Mouse (Mus musculus) urinary bladder, postnatal 10 days (tissue): ENCODE measurements around the gene 4933406M09Rik.
A peak's percentile ranks its signal among the peaks of the same experiment; 100 is the strongest.

Experiments used
- DNase-seq: peaks from one replicate; pipeline ENCODE4 v3.0.0; 2022; ENCODE audit warnings: low spot score

4933406M09Rik gene

DNA sequence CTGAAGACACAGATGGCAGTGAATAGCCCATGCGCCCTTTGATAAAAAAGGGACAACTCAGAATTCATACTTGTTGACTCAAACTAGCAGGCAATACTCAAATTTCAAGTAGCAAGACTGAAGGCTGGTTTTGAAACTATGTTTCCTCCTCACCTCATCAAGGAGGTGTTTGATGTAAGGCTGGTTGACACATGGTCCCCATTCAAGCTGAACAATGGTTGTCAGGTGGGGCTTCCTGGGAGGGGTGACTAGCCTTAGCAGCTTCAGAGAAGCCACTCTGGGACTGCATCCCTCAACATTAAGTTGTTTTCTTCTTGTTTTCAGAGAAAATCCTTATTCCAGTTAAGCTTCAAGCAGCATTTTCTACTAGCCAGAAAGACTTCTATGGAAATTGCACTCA is at the start of gene 4933406M09Rik:
Gene 4933406M09Rik (plus strand): TSS at position 275 of the 400 bp plus-strand sequence.
- no peak for DNase-seq

DNA sequence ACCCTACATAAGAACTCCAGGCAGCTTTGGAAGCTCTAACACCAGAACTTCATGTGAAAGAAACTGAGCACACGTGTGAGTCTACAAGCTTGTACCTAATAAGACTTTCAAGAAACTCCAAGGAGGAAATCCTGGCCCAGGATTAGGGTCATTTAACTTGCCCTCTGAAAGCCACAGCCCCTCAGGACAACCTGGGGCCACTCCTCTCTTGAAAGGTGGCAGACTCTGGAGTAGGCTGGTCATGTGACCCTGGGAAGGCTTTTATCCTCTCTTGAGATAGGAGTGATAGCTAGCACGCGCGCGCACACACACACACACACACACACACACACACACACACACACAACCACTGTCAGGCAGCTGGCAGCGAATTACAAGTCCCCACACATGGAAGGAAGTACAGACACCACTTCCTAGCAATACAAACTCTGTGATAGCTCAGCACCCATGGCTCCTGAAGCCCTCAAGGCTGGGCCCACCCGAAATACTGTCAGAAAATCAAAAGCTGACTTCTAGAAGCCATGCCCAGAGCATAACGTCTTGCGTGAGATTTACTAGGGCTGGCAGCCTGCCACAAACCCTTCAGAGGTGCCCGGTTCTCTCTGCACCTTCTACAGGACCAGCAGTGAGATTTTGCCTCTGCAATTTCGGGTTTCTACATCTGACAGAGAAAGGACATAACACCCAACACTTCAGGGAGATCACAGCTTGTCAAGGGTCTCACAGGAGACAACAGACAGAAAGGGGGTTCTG is 48.6 kb upstream of the 4933406M09Rik start:
- no peak for DNase-seq

DNA sequence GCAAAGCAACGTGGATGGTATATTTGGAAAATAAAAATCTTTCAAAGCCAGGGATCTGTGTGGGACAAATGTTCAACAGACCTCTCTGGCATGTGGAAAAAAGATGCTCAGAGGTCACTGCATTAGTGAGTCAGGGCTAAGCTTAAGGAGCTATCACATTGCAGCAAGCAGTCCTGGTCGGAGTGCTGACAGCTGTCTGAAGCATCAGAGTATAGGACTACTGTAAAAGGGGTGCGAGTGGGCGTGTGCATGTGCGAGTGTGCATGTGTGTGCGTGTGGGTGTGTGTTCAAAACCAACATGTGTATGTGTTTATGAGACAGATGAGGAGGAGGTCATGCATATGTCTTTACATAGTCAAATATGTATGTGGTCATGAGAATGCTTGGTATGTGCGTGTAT is 46.6 kb upstream of the 4933406M09Rik start:
- no peak for DNase-seq

DNA sequence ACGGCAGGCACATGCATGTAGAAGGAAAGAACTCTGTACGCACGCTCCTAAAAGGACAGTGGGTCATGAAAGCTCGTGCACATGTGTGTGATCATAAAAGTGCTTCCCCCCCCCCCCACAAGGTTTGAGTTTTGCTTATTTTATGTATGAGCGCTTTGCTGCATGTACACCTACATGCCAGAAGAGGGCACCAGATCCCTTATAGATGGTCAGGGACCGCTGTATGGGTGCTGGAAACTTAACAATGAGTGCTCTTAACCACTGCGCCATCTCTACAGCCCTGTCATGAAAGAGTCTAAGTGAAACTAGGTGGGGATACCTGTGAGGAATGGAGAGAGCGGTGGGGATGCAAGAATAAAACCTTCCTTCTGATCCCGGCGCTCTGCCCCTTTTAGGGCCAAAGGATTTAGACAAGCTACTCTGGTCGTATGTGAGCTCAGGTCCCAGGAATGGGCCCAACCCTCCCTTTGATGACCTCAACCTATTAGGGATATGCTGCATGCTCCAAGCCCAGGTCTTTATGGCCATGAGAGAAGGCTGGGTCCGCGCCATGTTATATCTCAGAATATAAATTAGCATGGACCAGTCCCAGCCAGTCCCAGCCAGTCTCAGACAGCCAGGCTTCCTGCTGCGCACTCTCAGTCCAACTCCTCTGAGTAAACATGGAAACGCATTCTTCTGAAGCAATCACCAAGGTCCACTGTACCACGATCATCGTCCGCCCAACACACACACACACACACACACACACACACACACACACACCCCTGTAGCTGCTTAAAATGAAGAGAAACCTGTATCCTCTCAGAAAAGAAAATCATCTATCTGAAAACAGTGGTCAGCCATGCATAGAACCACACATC is 45.8 kb upstream of the 4933406M09Rik start:
- no peak for DNase-seq

DNA sequence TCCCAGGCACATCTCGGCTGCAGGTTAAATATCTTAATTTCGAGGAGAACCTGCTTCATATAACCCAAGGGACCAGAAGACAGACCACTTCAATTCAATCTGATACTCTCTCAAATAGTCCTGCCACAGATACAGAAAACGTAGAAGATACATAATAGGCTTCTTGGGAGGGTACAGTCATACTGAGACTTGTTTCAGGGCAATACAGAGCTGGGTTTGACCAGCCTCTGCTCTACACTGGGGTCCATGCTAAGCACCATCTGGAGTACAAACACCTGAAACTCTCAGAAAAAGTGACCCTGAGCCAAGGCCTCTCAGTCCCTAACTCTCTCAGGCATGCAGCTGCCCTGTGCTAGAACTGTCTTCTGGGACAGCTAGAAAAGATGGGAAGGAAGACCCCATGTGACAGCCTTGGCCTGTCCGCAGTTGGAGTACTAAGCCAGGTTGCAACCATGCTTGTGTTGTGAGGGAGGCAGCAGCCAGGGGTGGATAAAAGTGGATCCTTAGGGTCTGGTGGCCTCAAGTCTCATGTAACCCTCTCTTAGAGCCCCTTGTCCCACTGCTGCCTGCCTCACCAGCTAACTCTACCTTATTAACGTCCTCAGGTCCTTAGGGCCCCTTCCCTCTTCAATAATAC is 44.0 kb upstream of the 4933406M09Rik start:
- DNase-seq = no peak

DNA sequence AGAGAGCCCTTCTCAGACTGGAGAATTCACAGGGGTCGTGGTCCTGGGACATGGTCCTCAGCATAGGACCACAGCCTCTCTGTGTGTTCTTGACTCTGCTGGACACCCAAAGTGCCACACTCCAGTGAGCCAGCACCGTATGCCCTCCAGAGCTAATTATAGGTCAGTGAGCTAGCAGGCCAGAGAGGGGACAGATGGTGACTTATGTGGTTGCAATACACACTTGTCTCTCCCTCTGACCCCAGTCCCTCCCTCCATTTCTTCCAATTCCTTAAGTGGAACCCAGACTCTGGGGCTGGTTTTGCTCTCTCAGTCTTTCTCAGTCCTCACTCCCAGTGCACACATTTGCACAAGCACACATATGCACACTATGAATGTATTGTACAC is 43.5 kb upstream of the 4933406M09Rik start:
- DNase-seq = no peak

DNA sequence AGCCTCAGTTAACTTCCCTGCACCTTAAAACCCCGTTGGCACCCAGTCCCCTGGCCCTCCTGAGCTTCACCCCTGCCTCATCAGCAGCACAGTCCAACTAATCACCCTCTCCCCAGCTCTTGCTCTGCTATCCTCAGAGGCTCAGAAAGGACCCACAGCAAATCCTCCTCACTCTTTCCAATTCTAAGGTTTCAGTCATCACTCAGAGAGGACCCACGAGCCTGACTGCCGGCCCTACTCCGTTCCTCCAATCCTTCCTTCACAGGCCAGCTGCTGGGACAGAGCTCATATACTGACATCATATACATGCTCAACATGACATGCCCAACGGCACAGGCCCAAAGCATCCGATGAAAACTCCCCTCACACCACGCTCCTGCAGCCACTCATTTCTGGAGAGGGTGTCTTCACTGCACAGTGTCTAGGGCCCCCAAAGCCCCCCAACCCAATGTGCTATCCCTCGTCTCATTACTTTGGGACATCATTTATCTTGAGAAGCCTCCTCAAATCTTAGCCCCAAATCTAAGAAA is 42.9 kb upstream of the 4933406M09Rik start:
- DNase-seq = no peak

DNA sequence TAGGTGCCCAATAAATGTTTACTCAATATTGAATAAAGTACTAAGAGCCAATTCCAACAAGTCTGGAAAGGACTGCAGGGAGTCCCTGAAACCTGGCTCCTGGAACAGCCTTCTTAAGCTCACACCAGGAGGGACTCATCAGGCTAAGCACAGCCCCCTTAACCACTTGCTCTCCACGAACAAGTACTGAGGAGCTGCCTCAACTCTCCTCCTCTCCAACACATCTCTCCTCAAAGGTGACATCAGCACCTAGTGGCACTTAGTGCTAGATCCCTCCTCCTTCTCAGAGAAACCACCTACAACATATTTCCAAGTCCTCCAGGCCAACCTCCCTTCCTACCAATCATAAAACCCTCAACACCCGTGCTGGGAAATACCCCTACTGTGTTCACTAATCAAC is 42.2 kb upstream of the 4933406M09Rik start:
- DNase-seq = no peak

DNA sequence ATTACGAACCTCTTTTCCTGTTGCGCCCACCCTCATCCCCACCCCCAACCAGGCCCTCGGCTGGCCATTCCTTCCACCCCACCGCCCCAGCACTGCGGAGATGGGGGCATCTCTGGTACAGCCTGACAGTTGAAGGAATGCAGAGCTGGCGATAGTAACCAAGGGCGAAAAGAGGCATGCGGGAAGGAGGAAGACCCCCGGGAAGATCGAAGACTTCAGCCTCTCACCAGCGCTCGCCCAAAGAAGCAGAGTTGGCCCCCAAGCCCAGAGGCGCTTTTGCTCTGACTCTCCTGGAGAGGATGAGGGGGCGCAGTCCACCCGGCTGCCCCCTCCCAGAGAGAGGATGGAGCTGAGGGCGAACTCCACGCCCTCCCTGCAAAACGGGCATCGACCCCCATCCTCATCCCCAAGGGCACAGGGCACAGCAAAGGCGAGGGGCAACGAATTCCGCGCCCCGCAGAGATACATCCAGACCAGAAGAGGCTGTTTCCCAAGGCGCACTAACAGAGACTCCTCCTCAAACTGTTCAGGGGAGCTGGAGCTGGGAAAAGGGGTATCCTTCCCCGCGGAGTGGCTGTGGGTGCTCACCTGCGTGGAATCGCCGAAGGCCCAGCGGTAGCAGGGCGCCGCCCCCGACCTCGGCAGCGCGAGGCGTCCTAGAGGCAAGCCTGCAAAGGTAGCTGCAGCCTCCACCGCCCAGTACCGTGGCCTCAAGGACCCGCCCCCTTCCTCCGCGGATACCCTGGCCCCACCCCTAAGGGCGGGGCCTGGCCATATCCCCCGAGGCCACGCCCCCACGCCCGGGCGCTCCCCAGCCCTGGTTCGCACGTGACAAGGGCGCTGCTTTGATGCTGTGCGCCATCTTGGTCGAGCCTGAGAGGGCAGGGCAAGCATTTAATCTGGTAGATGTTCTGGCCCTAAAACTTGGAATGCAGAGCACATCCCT is 41.5 kb upstream of the 4933406M09Rik start:
- DNase-seq = peak; percentile 52

DNA sequence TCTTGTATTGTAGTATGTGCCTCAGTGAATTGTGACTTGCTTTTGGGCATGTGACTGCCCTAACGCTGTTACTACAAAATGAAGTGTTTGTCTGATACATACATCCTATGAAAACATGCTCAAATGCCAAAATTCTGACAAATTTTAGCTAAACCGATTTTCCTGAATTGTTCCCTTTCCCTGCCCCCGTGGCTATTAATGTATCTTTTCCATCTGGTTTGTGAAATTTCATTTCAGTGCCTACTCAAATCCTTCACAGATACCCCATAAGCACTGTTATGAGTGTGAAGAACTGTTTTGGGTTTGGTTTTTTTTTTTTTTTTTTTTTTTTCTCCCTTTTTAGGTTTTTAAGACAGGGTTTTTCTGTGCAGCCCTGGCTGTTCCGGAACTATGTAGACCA is 40.7 kb upstream of the 4933406M09Rik start:
- DNase-seq = no peak

DNA sequence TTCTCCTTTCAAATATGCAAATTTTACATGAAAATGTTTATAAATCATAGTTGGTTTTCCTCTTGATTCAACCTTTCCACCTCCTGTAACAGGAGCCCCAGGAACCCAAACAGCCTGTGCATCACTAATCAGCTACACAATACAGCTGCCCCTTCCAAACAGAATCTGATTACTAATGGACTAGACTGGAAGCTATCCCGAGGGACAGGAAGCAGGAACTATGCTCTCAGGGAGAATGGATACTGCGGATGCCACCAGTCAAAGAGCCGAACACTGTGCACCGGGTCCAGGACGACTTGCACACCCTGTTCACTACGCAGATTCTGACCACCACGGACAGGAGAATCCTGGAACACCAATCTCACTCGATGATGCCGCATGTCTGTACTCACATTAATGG is 37.9 kb upstream of the 4933406M09Rik start:
- DNase-seq = no peak

DNA sequence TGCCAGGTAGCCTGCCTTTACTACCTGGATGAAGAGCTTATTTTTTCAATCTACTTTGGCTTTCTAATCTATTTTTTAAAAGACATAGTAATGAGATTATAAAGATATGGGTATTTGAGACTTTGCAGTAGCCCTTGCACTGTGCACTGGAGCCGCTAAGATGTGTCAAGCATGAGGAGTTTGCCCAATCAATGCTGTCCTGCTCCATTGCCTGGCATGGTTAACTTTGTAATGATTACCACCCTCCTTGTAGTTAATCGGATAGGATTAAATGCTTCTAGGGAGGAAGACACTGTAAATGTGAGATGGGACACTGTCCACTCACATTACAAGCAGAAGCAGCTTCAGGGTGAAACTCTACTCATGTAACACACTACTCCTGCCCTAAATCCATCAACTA is 32.4 kb upstream of the 4933406M09Rik start:
- no peak for DNase-seq

DNA sequence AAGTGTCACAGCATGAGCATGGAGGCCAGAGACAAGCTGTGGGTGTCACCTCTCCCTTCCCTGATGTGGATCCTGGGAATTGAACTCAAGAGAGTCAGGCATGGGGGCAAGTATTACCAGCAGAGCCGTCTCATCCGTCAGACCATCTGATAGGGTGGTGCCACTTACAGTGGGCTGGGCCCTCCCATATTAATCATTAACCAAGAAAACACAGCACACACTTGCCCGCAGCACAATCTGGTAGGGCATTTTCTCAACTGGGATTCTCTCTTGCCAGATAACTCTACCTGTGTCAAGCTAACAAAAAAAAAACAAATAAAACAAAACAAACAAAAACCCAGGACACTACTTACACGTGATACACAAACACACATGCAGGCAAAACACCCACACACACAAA is 28.3 kb upstream of the 4933406M09Rik start:
- no peak for DNase-seq

DNA sequence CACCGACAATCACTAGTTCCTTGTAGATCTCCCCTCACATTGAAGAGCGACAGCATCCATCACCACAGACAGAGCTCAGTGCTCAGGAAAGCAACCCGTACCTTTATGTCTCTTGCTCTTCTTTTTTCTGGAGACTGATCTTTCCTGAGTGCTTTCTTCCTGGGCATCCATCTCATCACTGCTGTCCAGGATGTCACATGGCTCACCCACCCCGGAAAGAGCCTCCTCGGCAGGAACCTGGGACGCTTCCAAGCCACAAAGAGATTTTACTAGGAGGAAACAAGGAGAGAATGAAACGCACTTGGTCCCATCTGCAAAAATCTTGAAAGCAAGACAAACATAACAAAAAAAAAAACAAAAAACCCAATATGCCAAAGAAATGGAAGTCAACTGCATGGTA is 25.1 kb upstream of the 4933406M09Rik start:
- DNase-seq = no peak

DNA sequence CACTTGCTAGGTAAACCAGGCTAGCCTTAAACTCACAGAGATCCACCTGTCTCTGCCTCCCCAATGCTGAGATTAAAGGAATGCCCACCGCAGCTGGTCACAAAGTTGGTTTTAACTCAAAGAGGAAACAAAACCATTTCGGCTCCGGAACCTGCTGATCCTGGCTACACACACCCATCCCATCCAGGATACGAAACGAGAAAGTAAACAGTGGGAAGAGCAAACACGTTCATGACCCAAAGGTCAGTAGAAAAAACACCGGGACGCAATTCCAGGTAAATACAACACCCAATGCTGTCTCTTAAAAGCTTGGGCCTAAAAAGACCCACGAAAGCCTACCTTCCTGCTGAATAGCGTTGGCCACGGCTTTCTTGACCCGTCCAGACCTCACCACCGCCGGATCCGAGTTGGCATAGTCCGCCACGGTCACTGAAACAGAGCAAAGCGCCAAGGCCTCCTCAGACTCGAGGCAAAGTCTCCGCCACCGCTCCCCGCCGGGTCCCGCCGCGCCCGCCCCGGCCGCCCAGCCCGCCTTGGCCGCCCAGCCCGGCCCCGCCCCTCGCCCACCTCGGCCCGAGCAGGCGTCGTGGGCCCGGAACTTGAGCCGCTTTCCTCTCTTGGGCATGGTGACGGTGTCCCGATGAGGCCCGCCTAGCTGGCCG is 24.4 kb upstream of the 4933406M09Rik start:
- no peak for DNase-seq

DNA sequence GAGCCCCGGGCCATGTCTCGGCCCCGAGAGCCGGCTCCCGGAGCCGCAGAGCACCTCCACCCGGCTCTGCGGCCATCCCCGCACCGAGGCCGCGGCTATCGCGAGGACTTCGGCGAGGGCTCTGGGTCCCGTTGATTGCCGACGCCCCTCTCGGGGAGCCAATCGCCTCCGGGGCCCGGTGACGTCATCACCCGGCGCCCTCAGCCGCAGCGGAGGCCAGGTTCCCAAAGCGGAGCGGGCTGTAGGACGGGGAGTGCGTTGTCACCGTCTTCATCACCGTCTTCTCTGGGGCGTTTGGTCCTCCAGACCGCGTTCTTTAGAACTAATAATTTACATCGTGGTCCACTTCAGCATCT is 23.9 kb upstream of the 4933406M09Rik start, which contains the start of gene Tmem183a:
Gene Tmem183a (minus strand): TSS at position 123 of the 356 bp plus-strand sequence.
- peak; percentile 90 for DNase-seq

DNA sequence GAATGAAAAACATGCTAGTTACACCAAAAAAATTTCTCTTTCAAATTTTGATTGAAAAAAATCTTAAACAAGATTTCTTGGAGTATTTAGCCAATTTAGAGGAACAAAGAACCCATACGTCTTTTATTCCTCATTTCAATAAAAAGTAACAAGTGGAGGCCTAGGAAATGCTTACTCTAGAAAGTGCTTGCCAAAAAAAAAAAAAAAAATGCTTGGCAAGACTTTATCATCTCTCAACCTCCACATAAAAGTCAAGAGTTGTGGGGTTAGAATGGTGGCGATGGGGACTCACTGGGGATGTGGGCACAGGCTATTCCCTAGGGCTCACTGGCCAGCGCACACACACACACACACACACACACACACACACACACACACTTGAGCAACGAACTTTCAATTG is 22.5 kb upstream of the 4933406M09Rik start:
- DNase-seq = no peak

DNA sequence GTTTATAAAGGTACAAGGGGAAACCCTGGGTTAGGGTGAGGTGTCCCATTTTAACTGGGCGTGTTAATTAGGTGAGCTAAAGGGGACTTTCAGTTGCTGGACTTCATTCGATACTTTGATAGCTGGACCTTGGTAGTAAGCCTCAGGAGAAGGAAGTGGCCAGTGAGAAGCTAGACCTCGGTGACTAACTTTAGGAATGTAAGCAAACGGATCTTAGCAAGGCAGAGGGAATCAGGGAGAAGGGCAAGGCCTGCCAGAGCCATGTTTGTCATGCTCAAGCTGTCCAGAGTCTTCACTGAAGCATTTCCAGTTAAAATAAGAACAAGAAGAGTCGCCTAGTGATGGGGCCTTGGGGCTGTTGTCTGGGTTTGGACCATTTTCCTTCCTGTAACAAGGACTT is 20.2 kb upstream of the 4933406M09Rik start:
- no peak for DNase-seq

DNA sequence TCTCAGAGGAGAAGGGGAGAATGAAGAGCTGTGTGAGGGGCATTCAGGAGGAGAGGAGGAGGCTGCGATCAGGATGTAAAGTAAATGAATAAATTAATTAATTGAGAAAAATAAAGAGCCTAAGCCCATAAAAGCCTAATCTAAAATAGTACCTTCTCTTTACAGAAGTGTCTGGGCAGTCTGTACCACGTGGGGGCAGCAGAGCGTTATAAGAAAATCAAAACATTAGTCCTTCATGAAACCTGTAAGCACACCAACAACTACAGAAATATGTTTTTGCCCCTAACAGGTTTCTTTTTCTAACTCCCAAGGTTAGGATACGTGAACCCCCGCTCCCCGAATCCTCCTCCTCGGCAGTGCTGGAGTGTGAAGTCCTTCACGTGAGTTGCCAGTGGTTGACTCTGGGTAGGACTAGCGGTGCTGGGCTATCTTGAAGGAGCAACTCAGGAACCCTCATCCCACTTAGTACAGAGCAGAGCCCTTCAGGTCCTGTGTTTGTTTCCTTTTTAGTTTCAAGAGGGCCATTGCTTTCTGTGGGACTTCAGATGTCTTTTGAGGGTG is 16.9 kb upstream of the 4933406M09Rik start:
- no peak for DNase-seq

DNA sequence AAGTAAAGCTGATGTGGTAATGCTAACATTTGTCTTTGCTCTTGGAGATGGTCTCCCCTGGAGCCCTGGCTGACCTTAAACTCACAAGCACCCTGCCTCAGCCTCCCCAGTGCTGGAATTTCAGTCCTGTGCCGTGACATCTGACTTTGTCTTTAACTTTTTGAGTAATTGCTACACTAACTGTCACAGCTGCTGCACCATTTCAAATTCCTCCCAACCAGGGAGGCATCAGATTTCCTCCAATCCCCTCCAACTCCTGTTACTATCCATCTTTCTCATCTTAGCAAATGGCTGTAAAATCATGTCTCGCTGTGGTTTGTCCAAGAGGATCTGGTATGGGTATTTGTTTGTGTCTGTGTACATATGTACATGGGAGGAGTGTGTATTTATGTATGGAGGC is 11.6 kb upstream of the 4933406M09Rik start:
- no peak for DNase-seq

DNA sequence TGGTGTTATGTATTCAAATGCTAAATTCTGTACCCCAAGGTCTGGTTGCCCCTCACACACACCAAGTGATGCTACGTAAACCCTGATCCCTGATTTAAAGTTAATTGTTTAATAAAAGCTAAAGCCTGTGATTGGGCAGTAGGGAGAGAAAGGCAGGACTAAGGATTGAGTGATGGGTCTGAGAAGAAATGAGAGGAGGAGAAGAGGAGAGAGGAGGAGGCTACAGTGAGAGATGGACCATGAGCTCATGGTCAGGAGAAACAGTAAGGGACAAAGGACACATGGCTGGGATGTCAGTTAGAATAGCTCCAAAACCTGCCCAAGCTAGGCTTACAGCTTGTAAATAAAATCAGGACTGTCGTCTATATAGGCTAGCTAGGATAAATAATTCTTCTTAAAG is 4.7 kb upstream of the 4933406M09Rik start:
- DNase-seq = no peak
